Mouse (Mus musculus): ENCODE measurements around the gene Pomp. TPM values are rescaled to one million over a fixed set of nuclear protein-coding genes. Genes with fewer than 3 reads are reported as not detected.

Pomp gene
- polyA plus RNA-seq, 1 experiment from 2014 or later: 172 TPM

- Histone ChIP-seq H3K9ac (ENCODE audit: low read depth, low read length) (no peak overlapping the region), H3K36me3 (ENCODE audit: control insufficient read depth, insufficient read depth) (no peaks in the 10 kb centered on the region), H3K27ac (ENCODE audit: low read length) (no peak overlapping the region), H3K4me3 (ENCODE audit: low read depth, low read length) (no peak overlapping the region), H3K4me2 (ENCODE audit: low read depth, low read length) (no peak overlapping the region), H3K4me1 (ENCODE audit: control insufficient read depth, low read depth, low read length) (no peaks in the 10 kb centered on the region), H3K9me3 (replicated peaks; ENCODE audit: control insufficient read depth, low read length) (no peaks in the 10 kb centered on the region), H3K27me3 (ENCODE audit: control insufficient read depth, insufficient read depth, low read depth, low read length) (no peaks in the 10 kb centered on the region)
- 48% methylated on average over 3 of the region's 3 CpGs for WGBS (ENCODE audit: insufficient replicate concordance)
- no peak for ATAC-seq (ENCODE audit: low read depth)
These were observed 14.9 kb upstream of the Pomp start for GRCm38 (mm10) chr5:147845319-147845718.

DNA sequence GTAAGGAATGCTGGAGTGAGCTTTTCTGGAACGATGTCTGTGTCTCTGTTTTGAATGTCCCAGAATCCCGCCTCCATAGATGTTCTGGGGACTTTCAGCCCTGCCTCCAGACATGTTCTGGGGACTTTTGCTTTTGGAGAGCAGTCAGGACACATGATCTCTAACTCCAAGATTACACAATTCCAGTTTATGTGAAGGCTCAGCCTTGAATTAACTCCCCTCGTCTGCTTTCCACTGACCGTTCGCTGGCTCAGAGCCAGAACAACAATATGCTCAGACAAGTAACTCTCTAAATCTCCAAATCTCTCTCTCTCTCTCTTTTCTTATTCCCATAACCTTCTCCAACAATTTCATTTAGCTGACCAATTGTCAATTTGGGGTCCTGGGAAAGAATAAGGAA is 12.9 kb upstream of the Pomp start:
- 76% methylated on average over 5 of the region's 5 CpGs for WGBS (ENCODE audit: insufficient replicate concordance)
- Histone ChIP-seq H3K27ac (ENCODE audit: low read length) (no peak overlapping the region), H3K27me3 (ENCODE audit: control insufficient read depth, insufficient read depth, low read depth, low read length) (no peaks in the 10 kb centered on the region), H3K9ac (ENCODE audit: low read depth, low read length) (no peak overlapping the region), H3K4me2 (ENCODE audit: low read depth, low read length) (no peak overlapping the region), H3K4me1 (ENCODE audit: control insufficient read depth, low read depth, low read length) (no peaks in the 10 kb centered on the region), H3K36me3 (ENCODE audit: control insufficient read depth, insufficient read depth) (no peaks in the 10 kb centered on the region), H3K4me3 (ENCODE audit: low read depth, low read length) (no peak overlapping the region), H3K9me3 (replicated peaks; ENCODE audit: control insufficient read depth, low read length) (no peaks in the 10 kb centered on the region)
- ATAC-seq (ENCODE audit: low read depth): no peak

GRCm38 (mm10) chr5:147848164-147848863 is 11.9 kb upstream of the Pomp start:
- Histone ChIP-seq H3K4me3 (ENCODE audit: low read depth, low read length) (no peak overlapping the region), H3K4me2 (ENCODE audit: low read depth, low read length) (no peak overlapping the region), H3K36me3 (ENCODE audit: control insufficient read depth, insufficient read depth) (no peaks in the 10 kb centered on the region), H3K4me1 (ENCODE audit: control insufficient read depth, low read depth, low read length) (no peaks in the 10 kb centered on the region), H3K27ac (ENCODE audit: low read length) (no peak overlapping the region), H3K9ac (ENCODE audit: low read depth, low read length) (no peak overlapping the region), H3K9me3 (replicated peaks; ENCODE audit: control insufficient read depth, low read length) (no peaks in the 10 kb centered on the region), H3K27me3 (ENCODE audit: control insufficient read depth, insufficient read depth, low read depth, low read length) (no peaks in the 10 kb centered on the region)
- ATAC-seq (ENCODE audit: low read depth): no peak
- WGBS (ENCODE audit: insufficient replicate concordance): 18% methylated on average over 16 of the region's 16 CpGs

DNA sequence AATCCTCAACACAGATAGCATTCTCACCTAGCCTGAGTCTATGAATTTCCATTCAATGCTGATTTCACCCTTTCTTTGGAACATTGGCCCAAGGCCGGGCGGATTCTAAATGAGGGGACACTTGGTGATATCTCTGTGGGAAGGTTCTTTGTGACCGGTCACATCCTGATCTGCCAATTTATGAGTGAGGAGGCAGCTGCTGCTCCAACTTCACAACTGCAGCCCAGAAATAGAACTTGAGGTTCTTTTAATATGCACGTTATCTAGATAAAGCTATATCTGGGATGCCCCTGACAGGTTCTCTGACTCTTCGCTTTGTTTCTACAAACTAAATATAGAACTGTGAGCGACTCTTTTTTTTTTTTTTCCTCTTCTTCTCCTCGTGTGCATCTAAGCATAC is 10.1 kb upstream of the Pomp start:
- no peak for ATAC-seq (ENCODE audit: low read depth)
- WGBS (ENCODE audit: insufficient replicate concordance): 31% methylated on average over 7 of the region's 7 CpGs
- no peak overlapping the region for H3K9ac ChIP-seq (ENCODE audit: low read depth, low read length)

DNA sequence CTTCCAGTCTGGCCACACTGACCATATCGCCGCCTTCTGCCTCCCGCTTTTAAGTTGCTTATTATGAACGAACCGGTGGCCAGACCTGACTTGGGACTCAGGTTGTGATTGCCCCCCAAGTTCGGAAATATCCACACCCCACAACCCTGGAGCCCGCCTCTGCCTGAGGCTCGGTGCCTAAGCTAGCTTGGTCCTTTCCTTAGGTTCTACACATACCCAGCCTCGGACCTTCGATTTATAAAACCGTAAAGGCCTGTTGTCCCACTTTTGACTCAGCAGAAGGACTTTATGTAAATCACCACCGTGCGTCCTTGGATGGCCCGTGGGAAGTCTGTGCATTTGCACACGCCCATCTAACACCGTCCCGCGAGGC is 199 bp upstream of the Pomp start:
- Histone ChIP-seq H3K9ac (ENCODE audit: low read depth, low read length) (peak overlapping the region; percentile 82), H3K4me3 (ENCODE audit: low read depth, low read length) (peak overlapping the region; percentile 91), H3K27ac (ENCODE audit: low read length) (peak overlapping the region; percentile 82), H3K4me1 (ENCODE audit: control insufficient read depth, low read depth, low read length) (peaks cover 10% of the 10 kb centered on the region), H3K27me3 (ENCODE audit: control insufficient read depth, insufficient read depth, low read depth, low read length) (no peaks in the 10 kb centered on the region), H3K36me3 (ENCODE audit: control insufficient read depth, insufficient read depth) (peaks cover 16% of the 10 kb centered on the region), H3K4me2 (ENCODE audit: low read depth, low read length) (peak overlapping the region; percentile 49), H3K9me3 (replicated peaks; ENCODE audit: control insufficient read depth, low read length) (no peaks in the 10 kb centered on the region)
- ATAC-seq (ENCODE audit: low read depth): no peak
- 1% methylated on average over 18 of the region's 18 CpGs for WGBS (ENCODE audit: insufficient replicate concordance)

More for the DNA sequence above, 10.1 kb upstream of the Pomp start:
- Histone ChIP-seq H3K4me2 (ENCODE audit: low read depth, low read length) (no peak overlapping the region), H3K9me3 (replicated peaks; ENCODE audit: control insufficient read depth, low read length) (no peaks in the 10 kb centered on the region), H3K27me3 (ENCODE audit: control insufficient read depth, insufficient read depth, low read depth, low read length) (no peaks in the 10 kb centered on the region), H3K27ac (ENCODE audit: low read length) (no peak overlapping the region), H3K36me3 (ENCODE audit: control insufficient read depth, insufficient read depth) (no peaks in the 10 kb centered on the region), H3K4me1 (ENCODE audit: control insufficient read depth, low read depth, low read length) (no peaks in the 10 kb centered on the region), H3K4me3 (ENCODE audit: low read depth, low read length) (no peak overlapping the region)

DNA sequence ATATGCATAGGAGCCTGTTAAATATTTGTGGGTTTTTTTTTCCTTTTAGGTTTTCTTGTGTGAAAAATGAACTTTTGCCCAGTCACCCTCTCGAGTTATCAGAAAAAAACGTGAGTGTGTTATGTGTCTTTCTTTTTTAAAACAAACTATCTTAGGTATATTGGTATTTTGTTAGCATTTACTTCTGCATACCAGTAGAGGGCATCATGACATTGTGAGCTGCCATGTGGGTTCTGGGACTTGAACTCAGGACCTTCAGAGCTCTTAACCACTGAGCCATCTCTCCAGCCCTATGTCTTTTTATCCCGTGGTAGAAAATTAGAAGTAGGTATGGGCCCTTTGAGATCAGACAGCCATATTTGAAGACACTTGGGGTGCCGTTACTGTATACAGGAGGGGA is 8.4 kb downstream of the Pomp start:
- 75% methylated on average over 4 of the region's 4 CpGs for WGBS (ENCODE audit: insufficient replicate concordance)
- Histone ChIP-seq H3K36me3 (ENCODE audit: control insufficient read depth, insufficient read depth) (peaks cover 23% of the 10 kb centered on the region), H3K9me3 (replicated peaks; ENCODE audit: control insufficient read depth, low read length) (no peaks in the 10 kb centered on the region)

DNA sequence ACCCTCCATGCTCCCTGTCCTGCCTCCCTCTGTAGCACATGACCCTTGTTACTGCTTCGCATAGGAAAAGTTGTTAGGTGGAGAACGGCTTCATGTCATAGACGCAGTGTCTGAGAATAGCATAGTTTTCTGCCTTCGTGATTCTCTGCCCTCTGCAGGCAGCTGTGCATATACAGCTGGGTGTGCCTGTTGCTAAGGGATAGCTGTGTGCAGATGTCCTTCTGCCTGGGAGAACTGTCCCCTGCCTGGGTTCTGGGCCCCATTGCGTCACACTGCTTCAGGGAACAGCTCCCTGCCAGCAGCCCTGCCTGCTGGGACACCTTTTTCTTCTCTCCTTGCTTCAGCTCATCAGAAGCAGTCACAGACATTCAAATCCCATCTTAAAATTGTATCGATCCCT is 9.3 kb downstream of the Pomp start:
- Histone ChIP-seq H3K27me3 (ENCODE audit: control insufficient read depth, insufficient read depth, low read depth, low read length) (no peaks in the 10 kb centered on the region), H3K9ac (ENCODE audit: low read depth, low read length) (no peak overlapping the region), H3K4me2 (ENCODE audit: low read depth, low read length) (no peak overlapping the region), H3K4me1 (ENCODE audit: control insufficient read depth, low read depth, low read length) (no peaks in the 10 kb centered on the region; the same call in 1 of the 2 replicates), H3K36me3 (ENCODE audit: control insufficient read depth, insufficient read depth) (peaks cover 25% of the 10 kb centered on the region), H3K4me3 (ENCODE audit: low read depth, low read length) (no peak overlapping the region), H3K9me3 (replicated peaks; ENCODE audit: control insufficient read depth, low read length) (no peaks in the 10 kb centered on the region), H3K27ac (ENCODE audit: low read length) (no peak overlapping the region)
- 69% methylated on average over 6 of the region's 6 CpGs for WGBS (ENCODE audit: insufficient replicate concordance)
- no peak for ATAC-seq (ENCODE audit: low read depth)

More for the DNA sequence above, 8.4 kb downstream of the Pomp start:
- Histone ChIP-seq H3K27ac (ENCODE audit: low read length) (no peak overlapping the region), H3K4me3 (ENCODE audit: low read depth, low read length) (no peak overlapping the region), H3K9ac (ENCODE audit: low read depth, low read length) (no peak overlapping the region), H3K4me1 (ENCODE audit: control insufficient read depth, low read depth, low read length) (no peaks in the 10 kb centered on the region; the same call in 1 of the 2 replicates), H3K27me3 (ENCODE audit: control insufficient read depth, insufficient read depth, low read depth, low read length) (no peaks in the 10 kb centered on the region), H3K4me2 (ENCODE audit: low read depth, low read length) (no peak overlapping the region)
- ATAC-seq (ENCODE audit: low read depth): no peak

- peaks cover under 1% of the 10 kb centered on the region for H3K4me1 ChIP-seq (ENCODE audit: control insufficient read depth, low read depth, low read length)
- no peak overlapping the region for H3K27ac ChIP-seq (ENCODE audit: low read length)
- H3K9me3 ChIP-seq (replicated peaks; ENCODE audit: control insufficient read depth, low read length): no peaks in the 10 kb centered on the region
- H3K27me3 ChIP-seq (ENCODE audit: control insufficient read depth, insufficient read depth, low read depth, low read length): no peaks in the 10 kb centered on the region
- peaks cover 28% of the 10 kb centered on the region for H3K36me3 ChIP-seq (ENCODE audit: control insufficient read depth, insufficient read depth)
- no peak overlapping the region for H3K4me2 ChIP-seq (ENCODE audit: low read depth, low read length)
- no peak overlapping the region for H3K4me3 ChIP-seq (ENCODE audit: low read depth, low read length)
- ATAC-seq (ENCODE audit: low read depth): no peak
- no peak overlapping the region for H3K9ac ChIP-seq (ENCODE audit: low read depth, low read length)
- WGBS (ENCODE audit: insufficient replicate concordance): 52% methylated on average over 1 of the region's 1 CpGs
These were observed 10.0 kb downstream of the Pomp start for GRCm38 (mm10) chr5:147870296-147870695.

DNA sequence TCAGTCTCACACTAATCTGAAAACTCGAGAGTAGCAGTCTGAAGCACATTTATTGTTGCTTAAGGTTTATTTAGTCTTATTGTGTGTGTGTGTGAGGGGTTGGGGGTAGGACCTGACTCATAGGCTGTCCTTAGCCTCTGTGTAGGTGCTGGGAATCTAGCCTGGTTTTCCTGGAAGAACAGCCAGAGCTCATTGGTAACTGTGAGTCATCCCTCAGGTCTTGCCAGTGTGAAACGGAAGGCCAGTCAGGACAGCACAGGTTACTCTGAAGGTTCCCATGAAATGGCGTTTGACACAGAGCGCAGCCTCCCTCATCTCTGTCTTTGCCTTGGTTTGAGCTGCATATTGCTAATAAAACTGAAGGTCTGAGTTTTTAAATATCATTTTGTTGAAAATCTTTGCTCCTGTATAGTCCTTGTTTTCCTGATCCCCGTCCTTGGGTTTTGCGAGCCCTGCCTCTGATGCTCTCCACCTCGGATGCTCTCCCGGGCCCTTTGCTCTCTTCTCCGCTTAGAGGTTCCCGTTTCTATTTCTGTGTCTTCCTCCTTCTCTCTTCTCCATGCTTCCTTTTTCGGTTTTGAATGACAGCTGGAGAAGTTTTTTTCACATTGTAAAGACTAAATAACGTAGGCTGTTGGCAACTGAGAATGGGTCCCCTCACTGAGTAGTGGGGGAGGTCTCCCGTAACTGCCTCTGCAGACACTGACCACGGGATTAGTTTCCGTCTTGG is 11.0 kb downstream of the Pomp start:
- Histone ChIP-seq H3K4me2 (ENCODE audit: low read depth, low read length) (no peak overlapping the region), H3K27ac (ENCODE audit: low read length) (no peak overlapping the region), H3K36me3 (ENCODE audit: control insufficient read depth, insufficient read depth) (peaks cover 35% of the 10 kb centered on the region), H3K9me3 (replicated peaks; ENCODE audit: control insufficient read depth, low read length) (no peaks in the 10 kb centered on the region), H3K27me3 (ENCODE audit: control insufficient read depth, insufficient read depth, low read depth, low read length) (no peaks in the 10 kb centered on the region), H3K9ac (ENCODE audit: low read depth, low read length) (no peak overlapping the region), H3K4me1 (ENCODE audit: control insufficient read depth, low read depth, low read length) (peaks cover 2% of the 10 kb centered on the region), H3K4me3 (ENCODE audit: low read depth, low read length) (no peak overlapping the region)
- WGBS (ENCODE audit: insufficient replicate concordance): 53% methylated on average over 15 of the region's 15 CpGs
- ATAC-seq (ENCODE audit: low read depth): no peak

Measured in liver, embryonic 16.5 days (tissue).